Mouse (Mus musculus): ENCODE data around the gene Slc34a1.

The Slc34a1 gene

DNA sequence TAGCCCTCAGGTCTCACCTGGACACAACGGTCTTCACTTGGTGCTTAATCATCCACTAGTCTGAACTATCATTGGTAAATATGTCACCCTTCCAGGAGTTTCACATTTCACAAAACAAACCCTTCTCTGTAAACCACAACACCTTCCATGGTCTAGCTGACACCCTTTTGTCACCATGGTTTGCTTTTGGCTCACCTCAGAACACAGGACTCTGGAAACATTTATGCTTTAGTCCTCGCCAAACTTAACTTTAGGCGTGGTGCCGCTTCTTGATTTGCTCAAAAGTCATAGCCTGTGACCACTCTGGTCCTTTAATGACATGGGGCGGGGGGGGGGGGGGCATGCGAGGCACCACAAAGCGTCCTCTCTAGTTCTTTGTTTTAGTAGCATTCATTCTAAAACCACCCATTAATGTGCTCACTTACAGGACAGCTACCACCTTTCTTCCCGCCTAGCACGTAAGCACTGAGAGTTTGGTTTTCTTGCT, 45.9 kb downstream of the Slc34a1 start:
- DNase-seq (ENCODE audit: low read depth in 2 of 2, low spot score in 2 of 2): peak in 1 of 2 experiments; percentile 79

DNA sequence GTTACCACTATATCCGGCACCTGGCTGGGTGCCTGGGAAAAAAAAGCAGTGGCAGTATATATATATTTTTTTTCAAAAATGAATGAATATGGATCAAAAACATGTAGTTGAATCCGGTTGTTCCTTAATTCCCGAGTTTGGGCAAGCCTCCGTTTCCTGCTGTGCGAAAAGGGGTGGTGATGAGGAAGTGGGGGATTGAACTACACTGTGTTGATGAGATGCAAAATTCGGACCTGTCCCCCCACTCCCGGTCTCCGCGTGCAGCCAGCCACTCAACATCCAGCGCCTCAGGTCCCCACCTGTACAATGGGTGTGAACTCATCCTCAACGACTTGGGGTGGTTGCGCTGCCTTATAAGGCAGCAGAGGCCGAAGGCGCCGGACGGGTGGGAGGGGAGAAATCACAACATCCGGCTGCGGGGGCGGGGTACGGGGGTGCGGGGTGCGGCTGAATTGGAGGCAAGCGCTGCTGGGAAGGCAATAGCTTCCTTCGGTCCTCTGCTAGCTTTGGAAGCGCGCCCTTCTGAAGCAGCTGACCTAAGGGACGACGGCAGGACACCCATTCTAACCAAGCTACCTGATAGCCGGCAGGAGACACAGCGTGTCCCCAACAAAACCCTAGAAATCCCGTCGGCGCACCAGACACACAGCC, 46.4 kb downstream of the Slc34a1 start:
- peak in 1 of 2 experiments; percentile 73 for DNase-seq (ENCODE audit: low read depth in 2 of 2, low spot score in 2 of 2)

DNA sequence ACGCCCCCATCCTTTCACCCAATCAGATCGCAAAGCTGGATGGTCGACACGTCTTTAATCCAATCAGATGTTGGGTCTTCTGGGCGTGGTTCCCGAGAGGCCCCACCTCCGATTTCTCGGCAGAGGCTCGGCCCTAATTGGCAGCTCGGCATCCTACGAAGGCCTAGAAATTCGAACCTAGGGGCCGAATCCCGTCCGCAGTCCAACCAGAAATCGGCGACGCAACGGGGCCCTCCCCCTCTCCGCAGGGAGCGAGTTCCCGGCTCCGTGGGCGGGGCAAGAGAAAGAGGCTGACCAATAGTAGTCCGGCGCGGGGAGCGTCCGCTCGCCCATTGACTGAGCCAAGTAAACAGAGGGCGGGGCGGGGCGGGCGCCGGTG, 46.9 kb downstream of the Slc34a1 start, which contains the start of gene Grk6:
TSS of gene Grk6 (plus strand) at position 136 of the 379 bp plus-strand sequence.
- peak; percentile 99 for DNase-seq (ENCODE audit: low read depth in 2 of 2, low spot score in 2 of 2)

DNA sequence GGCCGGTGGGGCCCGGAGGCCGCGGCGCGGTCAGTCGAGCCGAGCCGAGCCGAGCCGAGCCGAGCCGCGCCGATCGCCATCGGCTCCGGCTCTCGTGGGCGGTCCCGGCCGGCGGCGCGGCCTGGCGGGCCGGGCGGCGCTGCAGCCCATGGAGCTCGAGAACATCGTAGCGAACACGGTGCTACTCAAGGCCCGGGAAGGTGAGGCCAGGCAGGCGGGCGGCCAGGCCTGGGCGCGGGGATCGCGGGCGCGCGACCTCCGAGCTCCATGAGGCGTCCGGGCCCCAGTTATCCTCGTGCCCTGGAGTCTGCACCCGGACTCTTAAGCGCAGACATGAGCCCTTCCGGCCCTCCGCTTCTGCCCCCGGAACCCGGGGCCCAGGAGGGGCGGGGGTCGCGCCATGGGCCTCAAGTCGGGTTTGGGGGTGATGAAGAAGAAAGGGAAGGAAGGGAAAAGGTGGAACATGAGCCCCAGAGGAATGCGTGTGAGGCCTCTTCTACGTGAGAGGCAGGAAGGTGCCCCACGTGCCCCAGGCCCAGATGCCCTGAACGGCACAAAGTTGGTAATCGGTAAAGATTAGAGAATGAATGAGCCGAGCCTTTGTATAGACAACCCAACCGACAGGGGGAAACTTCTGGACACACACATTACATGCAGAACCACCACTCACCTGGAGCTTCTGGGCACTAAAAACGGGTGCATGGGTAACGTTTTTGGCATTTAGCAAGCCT, 47.5 kb downstream of the Slc34a1 start:
- DNase-seq (ENCODE audit: low read depth in 2 of 2, low spot score in 2 of 2): no peak

DNA sequence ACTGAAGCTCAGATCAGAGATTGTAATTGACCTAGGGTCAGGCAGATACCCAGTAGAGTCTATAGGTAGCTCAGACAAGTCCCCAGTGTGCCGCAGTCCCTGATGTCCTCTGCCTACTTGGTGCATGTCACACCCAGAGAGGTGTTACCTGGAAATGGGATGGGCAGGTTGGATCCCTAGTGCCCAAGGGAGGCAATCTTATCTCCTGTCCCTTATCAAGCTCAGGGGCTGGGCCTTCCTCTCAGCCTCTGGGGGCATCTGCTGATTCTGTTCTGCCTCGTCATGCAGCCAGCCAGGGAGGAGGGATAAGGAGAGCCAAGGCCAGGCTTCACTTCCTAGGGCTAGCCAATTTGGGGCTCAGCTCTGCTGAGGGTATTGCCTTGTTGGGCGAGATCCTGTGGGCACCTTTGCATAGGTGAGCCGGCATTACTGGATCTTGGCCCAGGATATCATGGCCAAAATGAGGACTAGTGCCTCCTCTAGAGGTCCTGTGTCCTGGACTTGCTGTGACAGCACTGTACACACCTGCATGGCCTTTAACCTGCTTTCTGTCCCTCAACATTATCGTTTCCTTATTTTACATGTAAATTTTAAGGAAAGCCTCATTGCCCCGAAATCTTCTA, 48.6 kb downstream of the Slc34a1 start:
- DNase-seq (ENCODE audit: low read depth in 2 of 2, low spot score in 2 of 2): no peak

DNA sequence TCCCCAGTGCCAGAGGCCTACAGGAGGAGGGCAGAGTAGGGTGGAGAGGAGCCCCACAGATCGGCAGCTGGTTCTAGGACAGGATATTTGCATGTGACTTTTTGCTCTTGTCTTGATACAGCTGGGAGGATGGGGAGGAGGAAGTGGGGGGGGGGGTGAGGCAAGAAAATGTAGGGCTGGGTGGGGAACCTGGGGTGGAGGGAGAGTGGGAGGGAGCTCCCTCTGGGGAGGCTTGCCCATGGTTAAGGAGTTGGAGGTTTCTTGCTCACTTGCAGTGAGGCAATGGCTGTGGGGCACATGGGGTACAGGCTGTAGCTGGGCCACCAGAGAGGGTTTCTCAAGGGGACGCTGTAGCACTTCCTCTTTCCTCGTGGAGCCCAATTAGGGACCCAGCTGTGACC, 49.6 kb downstream of the Slc34a1 start:
- no peak for DNase-seq (ENCODE audit: low read depth in 2 of 2, low spot score in 2 of 2)

DNA sequence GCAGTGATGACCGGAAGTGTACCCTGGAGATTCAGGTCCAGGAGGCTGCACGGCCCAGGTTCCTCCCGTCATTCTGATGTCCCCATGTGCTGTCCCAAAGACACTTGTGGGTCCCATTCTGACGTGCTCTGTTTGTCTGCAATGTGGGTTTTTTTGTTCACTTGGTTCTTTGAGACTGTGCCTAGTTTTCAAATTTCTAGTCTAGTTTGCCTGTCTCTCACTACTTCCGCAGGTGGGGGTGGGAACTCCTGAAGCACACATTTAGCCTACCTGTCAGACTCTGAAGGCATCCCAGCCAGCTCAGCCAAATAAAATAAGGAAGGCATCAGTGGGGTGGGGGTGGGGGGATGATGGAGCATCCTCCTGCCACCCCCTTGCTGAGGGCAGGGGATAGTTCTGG, 50.1 kb downstream of the Slc34a1 start:
- DNase-seq (ENCODE audit: low read depth in 2 of 2, low spot score in 2 of 2): no peak

DNA sequence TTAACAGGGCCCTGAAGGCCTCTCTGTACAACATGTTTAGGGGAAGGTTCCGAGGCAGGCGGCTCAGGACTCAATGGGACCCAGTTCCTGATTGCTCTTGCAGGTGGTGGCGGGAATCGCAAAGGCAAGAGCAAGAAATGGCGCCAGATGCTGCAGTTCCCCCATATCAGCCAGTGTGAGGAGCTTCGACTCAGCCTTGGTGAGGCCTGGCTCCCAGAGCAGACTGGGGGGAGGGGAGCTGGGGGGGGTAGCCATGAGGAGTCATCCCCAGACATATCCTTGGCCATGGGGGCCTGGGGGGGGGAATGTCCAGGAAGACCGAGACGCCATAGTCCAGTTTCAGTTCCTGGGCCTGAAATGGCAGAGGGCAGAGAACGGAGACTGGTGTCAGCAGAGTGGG, 51.2 kb downstream of the Slc34a1 start:
- DNase-seq (ENCODE audit: low read depth in 2 of 2, low spot score in 2 of 2): no peak

DNA sequence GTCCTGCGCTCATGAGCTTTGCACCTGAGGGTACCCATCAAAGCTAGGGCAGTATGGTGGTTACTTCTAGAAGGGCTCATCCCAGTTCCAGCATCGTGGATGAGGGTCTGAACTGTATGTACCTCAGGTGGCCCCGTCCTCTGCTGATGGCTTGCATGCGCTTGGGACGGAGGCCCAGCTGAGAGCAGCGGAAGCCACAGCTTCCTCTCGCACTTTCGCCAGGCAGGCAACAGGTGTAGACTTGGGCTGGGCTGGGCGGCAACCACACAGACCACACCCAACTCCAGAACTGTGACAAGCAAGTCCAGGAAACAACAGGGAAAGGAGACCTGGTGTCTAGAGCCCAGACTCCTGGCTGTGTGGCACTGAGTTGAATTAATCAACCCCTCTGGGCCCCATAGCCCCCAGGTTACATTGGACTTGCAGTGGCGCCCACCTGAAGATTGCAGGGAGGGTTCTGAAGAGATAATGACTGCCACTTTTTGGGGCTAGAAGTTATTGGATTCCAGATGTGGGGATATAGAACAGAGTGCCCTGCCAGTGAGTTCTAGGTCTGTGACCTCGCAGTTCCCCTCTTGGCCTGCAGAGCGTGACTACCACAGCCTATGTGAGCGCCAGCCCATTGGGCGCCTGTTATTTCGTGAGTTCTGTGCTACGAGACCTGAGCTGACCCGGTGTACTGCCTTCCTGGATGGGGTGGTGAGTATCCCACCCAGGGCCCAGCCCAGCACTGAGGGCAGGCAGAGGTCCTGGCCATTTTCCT, 51.9 kb downstream of the Slc34a1 start:
- no peak for DNase-seq (ENCODE audit: low read depth in 2 of 2, low spot score in 2 of 2)

DNA sequence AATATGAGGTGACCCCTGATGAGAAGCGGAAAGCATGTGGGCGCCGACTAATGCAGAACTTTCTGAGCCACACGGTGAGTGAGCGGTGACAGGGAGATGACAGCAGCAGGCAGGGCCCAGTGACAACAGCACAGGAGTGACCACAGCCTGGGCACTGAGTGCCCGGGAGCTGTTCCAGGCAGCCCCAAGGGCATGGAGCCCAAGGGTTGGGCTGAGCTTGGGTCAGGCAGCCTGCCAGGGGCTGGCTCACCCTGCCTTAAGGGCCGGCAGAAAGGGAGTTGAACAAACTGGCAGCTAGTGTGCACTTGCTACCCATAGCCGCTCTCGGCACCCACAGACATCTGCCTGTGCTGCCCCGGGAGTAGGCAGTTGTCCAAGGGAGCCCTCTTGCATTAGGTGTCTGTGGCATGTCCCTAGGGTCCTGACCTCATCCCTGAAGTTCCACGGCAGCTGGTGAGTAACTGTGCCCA, 52.6 kb downstream of the Slc34a1 start:
- no peak for DNase-seq (ENCODE audit: low read depth in 2 of 2, low spot score in 2 of 2)

DNA sequence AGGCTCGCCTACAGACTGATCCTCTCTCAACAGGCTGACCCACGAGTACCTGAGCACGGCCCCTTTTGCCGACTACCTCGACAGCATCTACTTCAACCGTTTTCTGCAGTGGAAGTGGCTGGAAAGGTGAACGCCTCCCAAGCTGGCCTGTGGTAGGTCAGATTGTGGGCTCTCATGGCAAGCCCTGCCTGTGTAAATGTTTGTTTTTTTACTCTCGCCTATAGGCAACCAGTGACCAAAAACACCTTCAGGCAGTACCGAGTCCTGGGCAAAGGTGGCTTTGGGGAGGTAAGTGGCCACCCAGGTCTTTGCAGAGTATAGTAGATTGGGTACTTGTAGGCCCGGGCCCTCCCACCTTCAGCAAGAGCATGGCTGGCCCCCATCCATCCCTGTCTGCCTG, 53.3 kb downstream of the Slc34a1 start:
- no peak for DNase-seq (ENCODE audit: low read depth in 2 of 2, low spot score in 2 of 2)

DNA sequence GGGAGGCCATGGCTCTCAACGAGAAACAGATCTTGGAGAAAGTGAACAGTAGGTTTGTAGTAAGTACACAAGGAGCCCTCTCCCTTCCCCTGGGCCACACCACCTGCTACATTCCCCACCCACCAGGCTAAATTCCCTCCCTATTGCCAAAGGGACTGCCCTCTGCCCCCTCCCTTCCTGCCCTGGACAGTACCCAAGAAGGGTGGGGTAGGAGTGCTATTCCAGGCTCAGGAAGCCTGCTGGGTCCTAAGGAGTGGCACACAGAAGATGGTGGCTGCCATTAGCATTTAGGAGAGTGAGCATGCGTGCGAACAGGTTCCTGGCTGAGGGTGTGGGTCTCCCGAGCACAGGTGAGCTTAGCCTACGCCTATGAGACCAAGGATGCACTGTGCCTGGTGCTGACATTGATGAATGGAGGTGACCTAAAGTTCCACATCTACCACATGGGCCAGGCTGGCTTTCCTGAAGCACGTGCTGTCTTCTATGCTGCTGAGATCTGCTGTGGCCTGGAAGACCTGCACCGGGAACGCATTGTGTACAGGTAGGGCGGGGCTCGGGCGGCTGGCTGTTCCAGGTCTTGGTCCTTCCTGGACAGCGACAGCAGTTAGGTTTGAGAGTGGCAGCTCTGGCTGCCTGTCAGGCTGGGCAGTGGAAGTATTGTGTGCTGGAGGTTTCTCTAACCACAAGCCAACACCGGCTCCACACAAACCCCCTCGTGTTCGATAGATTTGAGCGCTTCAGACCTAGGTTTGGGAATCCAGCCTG, 54.0 kb downstream of the Slc34a1 start:
- DNase-seq (ENCODE audit: low read depth in 2 of 2, low spot score in 2 of 2): no peak

DNA sequence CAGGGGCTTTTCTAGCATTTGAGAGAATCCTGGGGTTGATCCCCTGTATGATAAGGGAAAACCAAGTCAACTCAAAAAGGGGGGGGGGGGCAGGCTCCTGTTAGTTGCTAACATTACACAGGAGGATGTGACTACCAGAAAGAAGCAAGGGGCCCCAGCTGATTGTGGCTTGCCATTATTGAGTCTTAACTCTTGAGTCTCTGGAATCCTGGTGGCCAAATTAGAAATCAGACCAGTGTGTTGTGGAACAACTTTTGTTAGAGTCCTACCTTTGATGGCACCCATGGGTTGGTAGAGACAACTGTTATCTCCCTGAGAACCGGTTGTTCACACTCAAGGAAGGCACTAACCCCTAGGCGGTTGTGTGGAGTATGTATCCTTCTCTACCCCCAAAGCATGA, 65.0 kb downstream of the Slc34a1 start:
- DNase-seq (ENCODE audit: low read depth in 2 of 2, low spot score in 2 of 2): no peak

DNA sequence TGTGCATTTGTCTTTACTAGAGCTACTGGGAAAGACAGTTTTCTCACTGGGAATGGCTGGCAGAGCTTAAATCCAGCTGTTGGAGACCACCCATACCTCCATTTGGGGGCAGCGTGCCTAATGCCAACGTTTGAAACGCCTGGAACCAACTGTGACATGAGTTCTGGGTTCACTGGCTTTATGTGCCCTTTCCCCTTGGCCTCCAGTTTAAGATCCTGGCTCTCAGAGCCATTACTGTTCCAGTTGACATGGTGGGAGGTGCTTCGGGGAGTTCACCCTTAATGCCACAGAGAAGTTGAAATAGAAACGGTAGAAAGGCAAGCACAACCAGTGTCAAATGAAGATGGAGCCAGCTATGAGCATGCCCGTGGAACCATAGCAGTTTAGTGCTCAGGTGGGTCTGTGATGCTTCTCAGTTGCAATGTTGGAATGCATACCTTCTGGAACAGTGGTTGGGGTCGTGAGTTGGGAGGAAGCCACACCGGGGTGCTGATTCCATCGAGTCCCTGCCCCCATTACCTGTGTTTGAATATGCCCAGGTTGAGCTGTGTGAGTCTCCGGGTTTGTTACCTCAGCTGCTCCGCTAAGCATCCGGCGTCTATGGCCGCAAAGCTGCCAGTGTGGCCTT, 65.5 kb downstream of the Slc34a1 start:
- DNase-seq (ENCODE audit: low read depth in 2 of 2, low spot score in 2 of 2): peak in 1 of 2 experiments; percentile 61

DNA sequence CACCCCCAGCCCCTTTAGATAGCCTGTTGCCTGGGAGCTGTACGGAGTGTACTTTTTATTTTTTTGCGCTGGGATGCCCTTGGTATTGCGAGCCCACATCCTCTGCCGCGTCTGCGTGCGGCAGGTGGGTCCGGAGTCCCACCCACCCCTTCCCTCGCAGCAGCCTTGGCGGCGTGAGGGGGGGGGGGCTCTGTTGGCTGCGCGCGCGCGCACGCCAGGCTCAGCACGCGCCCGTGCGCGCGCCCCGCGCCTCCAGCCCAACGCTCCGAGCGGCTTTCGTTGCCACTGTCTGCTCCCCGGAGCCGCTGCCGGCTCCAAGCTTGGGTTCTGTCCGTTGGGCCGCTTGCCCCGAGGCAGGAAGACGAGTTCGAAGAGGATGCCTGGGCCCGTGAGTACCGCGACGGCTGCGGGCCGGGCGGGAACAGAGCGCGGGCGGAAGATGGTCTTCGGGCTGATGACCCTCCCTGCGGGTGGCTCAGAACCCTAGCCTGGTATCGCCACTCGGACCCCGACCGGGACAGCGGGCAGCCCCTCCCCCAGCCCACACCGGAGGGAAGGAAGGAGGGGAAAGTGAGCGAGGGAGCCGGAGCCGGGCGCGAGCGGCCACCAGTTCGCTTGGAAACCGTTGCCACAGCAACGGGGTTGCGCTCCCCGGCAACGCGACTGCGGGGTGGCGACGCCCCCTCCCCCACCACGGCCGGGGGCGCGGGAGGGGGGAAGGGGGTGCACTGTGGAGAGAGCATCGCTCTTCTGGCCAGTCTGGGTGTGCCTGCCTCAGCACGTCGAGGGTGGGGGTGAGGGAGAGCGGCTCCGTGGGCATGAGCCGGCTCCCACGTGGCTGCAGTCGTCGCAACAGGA, 66.3 kb downstream of the Slc34a1 start, which contains the start of gene Prr7:
TSS of gene Prr7 (plus strand) at position 241 of the 858 bp plus-strand sequence.
- peak; percentile 56 to 61 for DNase-seq (ENCODE audit: low read depth in 2 of 2, low spot score in 2 of 2)

DNA sequence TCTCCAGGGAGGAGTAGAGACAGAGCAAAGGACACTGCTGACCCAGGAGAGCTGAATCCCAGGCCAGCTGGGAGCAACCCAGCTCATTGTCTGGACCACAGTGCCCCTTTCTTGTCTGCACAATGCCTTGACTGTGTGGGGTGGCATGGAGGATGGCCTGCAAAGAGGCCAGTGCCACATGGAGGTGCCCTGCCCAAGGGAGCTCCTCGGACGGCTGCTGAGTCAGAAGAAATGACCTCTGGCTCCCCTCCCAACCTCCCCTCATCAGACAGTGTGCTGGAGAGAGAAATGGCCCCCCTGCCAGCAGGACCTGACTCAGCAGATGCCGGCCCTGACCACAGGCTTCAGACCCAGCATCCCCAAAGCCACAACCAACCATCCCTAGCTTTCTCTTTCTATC, 67.2 kb downstream of the Slc34a1 start:
- no peak for DNase-seq (ENCODE audit: low read depth in 2 of 2, low spot score in 2 of 2)

Data from CD8-positive naive resting alpha-beta T cell, adult 2 months (primary cell).